Mouse (Mus musculus) lung, postnatal 0 days (tissue): Measurements from ENCODE around the gene Snta1. TPM values are rescaled to one million over a fixed set of nuclear protein-coding genes. Genes with fewer than 3 reads are reported as not detected.
"Not testable (repeated sequence)": the region's sequence is repeated elsewhere in the genome, so short reads cannot be mapped to it uniquely, and the experiment has no call there.

Experiments
- ATAC-seq: fragments of 200-750 bp; cut with Nextera tagmentation; 2 replicates; pipeline ENCODE4 v1.8.0; 2017; ENCODE audit warnings: moderate library complexity
- DNase-seq: peaks from one replicate; pipeline ENCODE4 v3.0.0-alpha.2; 2016; ENCODE audit warnings: low spot score
- H3K27ac ChIP-seq: fragments of 300-500 bp; sonication (generic); 2 replicates; pipeline ENCODE4 v1.5.1; 2014; ENCODE audit warnings: antibody characterized with exemption, mild to moderate bottlenecking, low read length, mixed read lengths
- H3K27me3 ChIP-seq: fragments of 300-500 bp; sonication (generic); replicated peaks from 2 replicates; pipeline ENCODE4 v1.6.1; 2014; ENCODE audit warnings: low read length, mixed read lengths; ENCODE audit not compliant: insufficient read depth
- H3K36me3 ChIP-seq: fragments of 300-500 bp; sonication (generic); 2 replicates; pipeline ENCODE4 v1.6.1; 2014; ENCODE audit warnings: low read length, mixed read lengths; ENCODE audit not compliant: insufficient read depth
- H3K4me1 ChIP-seq: fragments of 300-500 bp; sonication (generic); 2 replicates; pipeline ENCODE4 v1.6.1; 2014; ENCODE audit warnings: antibody characterized with exemption, low read depth, low read length, mixed read lengths; ENCODE audit not compliant: insufficient read depth
- H3K4me2 ChIP-seq: fragments of 300-500 bp; sonication (generic); replicated peaks from 2 replicates; pipeline ENCODE4 v1.6.1; 2014; ENCODE audit warnings: low read depth, mild to moderate bottlenecking, low read length, moderate library complexity, mixed read lengths
- H3K4me3 ChIP-seq: fragments of 300-500 bp; sonication (generic); 2 replicates; pipeline ENCODE4 v1.5.1; 2014; ENCODE audit warnings: low read depth, low read length
- H3K9ac ChIP-seq: fragments of 300-500 bp; sonication (generic); replicated peaks from 2 replicates; pipeline ENCODE4 v1.6.1; 2014; ENCODE audit warnings: low read depth, mild to moderate bottlenecking
- H3K9me3 ChIP-seq: fragments of 300-500 bp; sonication (generic); 2 replicates; pipeline ENCODE4 v1.6.1; 2016; ENCODE audit warnings: low read length, mixed read lengths
- CTCF ChIP-seq: IDR thresholded peaks from 2 replicates; pipeline ENCODE4 v1.5.1; 2016; ENCODE audit warnings: antibody characterized with exemption, mild to moderate bottlenecking
- EP300 ChIP-seq: IDR thresholded peaks from 2 replicates; pipeline ENCODE4 v1.6.1; 2016; ENCODE audit warnings: antibody characterized with exemption, mild to moderate bottlenecking, control low read depth
- WGBS: fragments of 180-500 bp; shearing (Covaris S2); extraction: QIAGEN DNeasy Blood & Tissue Kit; methylation state at CpG from one replicate; pipeline ENCODE4 v1.1.7; 2014; 5-methylcytosine and 5-hydroxymethylcytosine counted together
- polyA plus RNA-seq: library from polyadenylated mRNA; unstranded; fragments of >200 nt; fragmentation: Nextera tagmentation; extraction: Ambion mirVana; gene quantifications from 2 replicates; pipeline ENCODE4 v1.2.1, GENCODE M21; 2015

Snta1 gene
- polyA plus RNA-seq, 1 experiment from 2014 or later, result 8.0 TPM

- no peaks in the 10 kb centered on the region for H3K4me1 ChIP-seq
- H3K36me3 ChIP-seq, result peaks cover 5% of the 10 kb centered on the region; the same call in 1 of the 2 replicates
- no peak overlapping the region for H3K4me2 ChIP-seq
- 97% methylated on average over 1 of the region's 1 CpGs for WGBS
- no peak overlapping the region for H3K4me3 ChIP-seq
- H3K9me3 ChIP-seq, result no peaks in the 10 kb centered on the region
- ATAC-seq (no peak), DNase-seq (no peak)
- no peak overlapping the region for H3K27ac ChIP-seq
- TF ChIP-seq EP300 (no peak), CTCF (no peak)
- H3K9ac ChIP-seq, result no peak overlapping the region
- no peaks in the 10 kb centered on the region for H3K27me3 ChIP-seq
Observed at GRCm38 (mm10) chr2:154367510-154367909, 40.4 kb downstream of the Snta1 start.

- H3K9ac ChIP-seq, result peak overlapping the region; percentile 40; the same call in 1 of the 2 replicates
- not testable (repeated sequence) for DNase-seq, H3K36me3 ChIP-seq, H3K27me3 ChIP-seq, H3K4me1 ChIP-seq, H3K9me3 ChIP-seq
- 79% methylated on average over 14 of the region's 19 CpGs for WGBS
- peak overlapping the region; percentile 31 for H3K4me3 ChIP-seq
- TF ChIP-seq CTCF, result 0 out of 2 replicates have a peak, but pooled peaks have one; percentile 1
- ATAC-seq, result peak; percentile 58
- H3K27ac ChIP-seq, result peak overlapping the region; percentile 62
- H3K4me2 ChIP-seq, result peak overlapping the region; percentile 32; the same call in 1 of the 2 replicates
Observed at GRCm38 (mm10) chr2:154354000-154354425, 53.9 kb downstream of the Snta1 start.

DNA sequence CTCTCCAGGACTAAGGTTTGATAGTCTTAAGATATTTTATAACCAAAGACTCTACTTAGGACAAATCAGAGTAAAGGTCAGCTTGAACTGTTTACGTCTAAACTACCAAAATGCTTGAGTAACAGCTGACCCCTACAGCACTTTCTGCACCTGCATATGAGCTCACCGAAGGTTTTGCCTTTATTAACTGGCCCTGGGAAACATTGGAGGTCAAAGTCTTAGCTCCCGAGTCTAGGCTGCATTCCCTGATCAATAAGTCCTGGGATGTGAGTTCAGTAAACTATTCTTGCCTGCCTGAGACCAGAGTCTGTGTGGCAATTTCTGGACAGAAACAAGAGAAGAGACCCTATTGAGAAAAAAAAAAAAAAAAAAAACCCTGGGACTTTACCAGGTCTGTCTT is 59.7 kb downstream of the Snta1 start:
- peaks cover 7% of the 10 kb centered on the region; the same call in 1 of the 2 replicates for H3K36me3 ChIP-seq
- H3K4me1 ChIP-seq, result no peaks in the 10 kb centered on the region
- ATAC-seq (no peak), DNase-seq (no peak)
- TF ChIP-seq EP300 (no peak), CTCF (no peak)
- H3K27ac ChIP-seq, result no peak overlapping the region
- no peaks in the 10 kb centered on the region for H3K9me3 ChIP-seq
- no peak overlapping the region for H3K9ac ChIP-seq
- no peak overlapping the region for H3K4me3 ChIP-seq
- H3K4me2 ChIP-seq, result no peak overlapping the region
- 86% methylated on average over 3 of the region's 3 CpGs for WGBS
- H3K27me3 ChIP-seq, result no peaks in the 10 kb centered on the region

DNA sequence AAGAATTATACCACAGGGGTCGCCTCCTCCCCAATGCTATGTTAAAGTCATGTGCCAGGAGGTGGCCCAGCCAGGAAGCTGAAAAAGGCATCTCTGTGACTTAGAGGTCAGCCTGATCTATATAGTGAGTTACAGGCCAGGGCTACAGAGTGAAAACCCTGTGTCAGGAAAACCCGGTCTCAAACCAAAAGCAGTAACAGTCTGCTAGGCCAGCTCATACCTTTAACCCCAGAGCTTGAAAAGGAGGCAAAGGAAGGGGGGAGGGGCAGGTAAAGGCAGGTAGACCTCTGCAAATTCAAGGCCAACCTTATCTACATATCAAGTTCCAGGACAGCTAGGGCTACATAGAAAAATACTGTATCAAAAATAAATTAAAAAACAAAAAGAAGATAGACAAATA is 68.5 kb downstream of the Snta1 start:
- DNase-seq (no peak), ATAC-seq (no peak)
- H3K4me1 ChIP-seq, result no peaks in the 10 kb centered on the region
- no peaks in the 10 kb centered on the region for H3K27me3 ChIP-seq
- TF ChIP-seq EP300 (no peak), CTCF (no peak)
- 75% methylated on average over 2 of the region's 2 CpGs for WGBS
- H3K27ac ChIP-seq, result no peak overlapping the region
- H3K36me3 ChIP-seq, result 0 out of 2 replicates have a peak, but pooled peaks cover 9% of the 10 kb centered on the region
- H3K4me2 ChIP-seq, result no peak overlapping the region
- no peaks in the 10 kb centered on the region for H3K9me3 ChIP-seq
- H3K4me3 ChIP-seq, result no peak overlapping the region
- H3K9ac ChIP-seq, result no peak overlapping the region

- no peak for TF ChIP-seq CTCF
- TF ChIP-seq EP300, result no peak
- Histone ChIP-seq H3K4me1 (no peaks in the 10 kb centered on the region), H3K4me3 (no peak overlapping the region), H3K36me3 (0 out of 2 replicates have a peak, but pooled peaks cover 9% of the 10 kb centered on the region), H3K27ac (no peak overlapping the region), H3K9ac (no peak overlapping the region), H3K9me3 (no peaks in the 10 kb centered on the region), H3K27me3 (no peaks in the 10 kb centered on the region), H3K4me2 (no peak overlapping the region)
- WGBS, result 48% methylated on average over 1 of the region's 1 CpGs
- peak; percentile 68 for DNase-seq
- ATAC-seq, result no peak
Observed at GRCm38 (mm10) chr2:154338161-154338560, 69.7 kb downstream of the Snta1 start.

DNA sequence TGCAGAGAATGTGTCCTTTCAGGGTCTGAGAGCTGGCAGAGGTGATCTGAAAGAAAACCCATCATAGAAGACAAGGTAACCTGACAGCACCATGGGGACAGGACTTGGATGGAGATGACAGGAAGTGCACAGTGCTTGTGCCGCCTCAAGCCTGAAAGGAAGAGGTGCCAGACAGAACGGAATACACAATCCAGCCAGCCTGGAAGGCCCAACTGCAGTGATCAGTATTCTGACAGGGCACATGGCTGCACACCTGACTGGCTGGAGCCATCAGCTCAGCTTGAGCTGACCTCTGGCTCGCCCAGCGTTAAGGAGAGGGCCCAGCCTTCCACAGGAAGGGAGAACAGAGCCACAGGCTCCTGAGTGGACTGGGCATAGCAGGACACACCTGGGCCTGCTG is 72.3 kb downstream of the Snta1 start:
- no peaks in the 10 kb centered on the region for H3K27me3 ChIP-seq
- no peak overlapping the region for H3K4me3 ChIP-seq
- 0 out of 2 replicates have a peak, but pooled peaks cover 3% of the 10 kb centered on the region for H3K36me3 ChIP-seq
- ATAC-seq, result no peak
- H3K9ac ChIP-seq, result no peak overlapping the region
- no peak overlapping the region for H3K4me2 ChIP-seq
- no peak for TF ChIP-seq CTCF
- TF ChIP-seq EP300, result no peak
- 79% methylated on average over 4 of the region's 4 CpGs for WGBS
- DNase-seq, result no peak
- no peaks in the 10 kb centered on the region for H3K9me3 ChIP-seq
- H3K27ac ChIP-seq, result no peak overlapping the region
- no peaks in the 10 kb centered on the region for H3K4me1 ChIP-seq

GRCm38 (mm10) chr2:154326852-154327251 is 81.0 kb downstream of the Snta1 start:
- DNase-seq, result no peak
- no peak for TF ChIP-seq CTCF
- TF ChIP-seq EP300, result no peak
- Histone ChIP-seq H3K4me1 (no peaks in the 10 kb centered on the region), H3K27me3 (no peaks in the 10 kb centered on the region), H3K27ac (no peak overlapping the region), H3K36me3 (no peaks in the 10 kb centered on the region), H3K4me2 (no peak overlapping the region), H3K4me3 (no peak overlapping the region), H3K9ac (no peak overlapping the region), H3K9me3 (no peaks in the 10 kb centered on the region)
- no peak for ATAC-seq
- 75% methylated on average over 3 of the region's 3 CpGs for WGBS

Other genes starting within 250 kb of the Snta1 start
- not detected in 2 replicates for gene Bpifa5, start 245.5 kb downstream of the Snta1 start, polyA plus RNA-seq
- 7.3 and 7.4 TPM in 2 replicates for gene Bpifb1, start 217.3 kb downstream of the Snta1 start, polyA plus RNA-seq
- 18.2 and 20.4 TPM in 2 replicates for gene Bpifb5, start 184.4 kb downstream of the Snta1 start, polyA plus RNA-seq
- gene Bpifb9a, start 150.2 kb downstream of the Snta1 start, polyA plus RNA-seq, result not detected in 2 replicates
- not detected in 2 replicates for gene Bpifb9b, start 100.9 kb downstream of the Snta1 start, polyA plus RNA-seq
- 5.6 and 18.9 TPM in 2 replicates for gene Cdk5rap1, start 35.1 kb downstream of the Snta1 start, polyA plus RNA-seq
- gene Cbfa2t2, start 28.4 kb upstream of the Snta1 start, polyA plus RNA-seq, result 14.6 and 16.6 TPM in 2 replicates
- 0.89 and 1.3 TPM in 2 replicates for gene 1700003F12Rik, start 139.0 kb upstream of the Snta1 start, polyA plus RNA-seq
- gene Actl10, start 143.7 kb upstream of the Snta1 start, polyA plus RNA-seq, result not detected in 2 replicates
- 0.81 and 1.4 TPM in 2 replicates for gene Necab3, start 150.8 kb upstream of the Snta1 start, polyA plus RNA-seq
- 5.4 and 7.5 TPM in 2 replicates for gene E2f1, start 161.8 kb upstream of the Snta1 start, polyA plus RNA-seq
- gene Pxmp4, start 195.6 kb upstream of the Snta1 start, polyA plus RNA-seq, result 29.0 and 33.5 TPM in 2 replicates
- 0.76 and 1.0 TPM in 2 replicates for gene Zfp341, start 205.2 kb upstream of the Snta1 start, polyA plus RNA-seq
- 0.40 and 0.61 TPM in 2 replicates for gene 4930519P11Rik, start 205.3 kb upstream of the Snta1 start, polyA plus RNA-seq
- 33.1 and 33.7 TPM in 2 replicates for gene Chmp4b, start 243.6 kb upstream of the Snta1 start, polyA plus RNA-seq